Mouse (Mus musculus): ENCODE data around the gene Tut7.

DNA sequence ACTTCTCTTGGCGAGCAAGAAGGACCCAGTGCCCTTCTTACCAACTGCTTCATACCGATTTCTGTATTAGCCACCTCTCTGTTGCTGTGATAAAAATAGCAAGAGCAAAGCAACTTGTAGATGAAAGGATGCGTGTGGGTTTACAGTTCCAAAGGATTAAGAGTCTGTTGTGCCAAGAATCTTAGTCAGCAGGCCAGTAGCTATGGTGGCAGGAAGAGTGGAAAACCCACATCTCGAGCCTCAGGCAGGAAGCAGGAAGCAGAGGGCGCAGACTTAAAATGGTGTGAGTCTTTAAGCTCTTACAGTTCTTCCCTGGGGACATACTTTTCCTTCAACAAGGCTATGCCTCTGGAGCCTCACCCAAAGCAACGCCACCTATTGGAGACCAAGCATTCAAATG lies 77.5 kb downstream of the Tut7 start:
- TF ChIP-seq CTCF (IDR thresholded peaks at IDR 0.05; ENCODE audit: borderline replicate concordance, insufficient read depth, low read depth, low read length): no peak
- TF ChIP-seq POLR2A (IDR thresholded peaks at IDR 0.05; ENCODE audit: borderline replicate concordance, insufficient read depth, low read length): no peak
